Mouse (Mus musculus) brown adipose tissue, adult 24 weeks (tissue): ENCODE data around the gene Sympk. TPM values are rescaled to one million over a fixed set of nuclear protein-coding genes. Genes with fewer than 3 reads are reported as not detected.

Experiments used
- H3K27ac ChIP-seq: fragments of 200-500 bp; replicated peaks from 2 replicates; pipeline ENCODE4 v1.5.1; 2012; ENCODE audit warnings: low read depth, mild to moderate bottlenecking, low read length
- H3K4me1 ChIP-seq: fragments of 200-500 bp; 2 replicates; pipeline ENCODE4 v1.6.1; 2012; ENCODE audit warnings: low read length, mixed read lengths; ENCODE audit not compliant: control insufficient read depth, insufficient read depth, insufficient read length
- H3K4me3 ChIP-seq: fragments of 200-500 bp; 2 replicates; pipeline ENCODE4 v1.5.1; 2012; ENCODE audit warnings: low read depth, mild to moderate bottlenecking, low read length, moderate library complexity; ENCODE audit not compliant: insufficient read depth
- polyA plus RNA-seq: library from polyadenylated mRNA; stranded (reverse); fragments of >200 nt; gene quantifications from 2 replicates; pipeline ENCODE4 v1.2.4, GENCODE M21; 2012; ENCODE audit not compliant: missing spikeins, insufficient read depth, insufficient read length

Sympk gene
- polyA plus RNA-seq, 1 experiment: 28.1 TPM

GRCm38 (mm10) chr7:19002115-19002514 lies 22.1 kb upstream of the Sympk start:
- Histone ChIP-seq H3K4me1 (peaks cover 11% of the 10 kb centered on the region), H3K27ac (peak overlapping the region; percentile 86; the same call in 1 of the 2 replicates), H3K4me3 (peak overlapping the region; percentile 65)

- Histone ChIP-seq H3K4me1 (peaks cover 11% of the 10 kb centered on the region), H3K27ac (peak overlapping the region; percentile 79), H3K4me3 (peak overlapping the region; percentile 65)
These were observed 21.2 kb upstream of the Sympk start for GRCm38 (mm10) chr7:19002848-19003498.

GRCm38 (mm10) chr7:19003902-19004630 lies 20.1 kb upstream of the Sympk start, which contains the start of gene Irf2bp1:
Gene Irf2bp1 (plus strand): TSS chr7:19004044.
- Histone ChIP-seq H3K4me1 (peaks cover 11% of the 10 kb centered on the region), H3K4me3 (peak within 1 kb of the TSS; percentile 93), H3K27ac (peak within 1 kb of the TSS; percentile 82)

GRCm38 (mm10) chr7:19004631-19005079 lies 19.5 kb upstream of the Sympk start:
- Histone ChIP-seq H3K4me3 (peak overlapping the region; percentile 93), H3K27ac (no peak overlapping the region), H3K4me1 (peaks cover 11% of the 10 kb centered on the region)

- peak overlapping the region; percentile 93; the same call in 1 of the 2 replicates for H3K4me3 ChIP-seq
These were observed 18.6 kb upstream of the Sympk start for GRCm38 (mm10) chr7:19005417-19006121.

GRCm38 (mm10) chr7:19006476-19006875 lies 17.7 kb upstream of the Sympk start:
- peaks cover 9% of the 10 kb centered on the region for H3K4me1 ChIP-seq
- H3K4me3 ChIP-seq: no peak overlapping the region
- no peak overlapping the region for H3K27ac ChIP-seq

More at GRCm38 (mm10) chr7:19005417-19006121, 18.6 kb upstream of the Sympk start:
- peaks cover 11% of the 10 kb centered on the region for H3K4me1 ChIP-seq
- H3K27ac ChIP-seq: no peak overlapping the region

- H3K4me3 ChIP-seq: no peak overlapping the region
- no peak overlapping the region for H3K27ac ChIP-seq
- peaks cover 6% of the 10 kb centered on the region for H3K4me1 ChIP-seq
These were observed 16.9 kb upstream of the Sympk start for GRCm38 (mm10) chr7:19007026-19007977.

- Histone ChIP-seq H3K27ac (no peak overlapping the region), H3K4me3 (no peak overlapping the region), H3K4me1 (no peaks in the 10 kb centered on the region)
These were observed 13.6 kb upstream of the Sympk start for GRCm38 (mm10) chr7:19010581-19010980.

- peak overlapping the region; percentile 51 for H3K4me3 ChIP-seq
- H3K27ac ChIP-seq: no peak overlapping the region
- H3K4me1 ChIP-seq: no peaks in the 10 kb centered on the region
These were observed 12.1 kb upstream of the Sympk start for GRCm38 (mm10) chr7:19012025-19012621.

- no peak overlapping the region for H3K4me3 ChIP-seq
- H3K4me1 ChIP-seq: no peaks in the 10 kb centered on the region
- H3K27ac ChIP-seq: no peak overlapping the region
These were observed 11.3 kb upstream of the Sympk start for GRCm38 (mm10) chr7:19012882-19013281.

- no peaks in the 10 kb centered on the region for H3K4me1 ChIP-seq
- no peak overlapping the region for H3K4me3 ChIP-seq
- H3K27ac ChIP-seq: no peak overlapping the region
These were observed 9.7 kb upstream of the Sympk start for GRCm38 (mm10) chr7:19014452-19014851.

- H3K4me3 ChIP-seq: no peak overlapping the region
- H3K27ac ChIP-seq: no peak overlapping the region
- H3K4me1 ChIP-seq: no peaks in the 10 kb centered on the region
These were observed 8.1 kb upstream of the Sympk start for GRCm38 (mm10) chr7:19016042-19016441.

GRCm38 (mm10) chr7:19017909-19018308 lies 6.3 kb upstream of the Sympk start:
- Histone ChIP-seq H3K4me3 (no peak overlapping the region), H3K27ac (no peak overlapping the region), H3K4me1 (no peaks in the 10 kb centered on the region)

GRCm38 (mm10) chr7:19021048-19021447 lies 3.1 kb upstream of the Sympk start:
- Histone ChIP-seq H3K4me1 (no peaks in the 10 kb centered on the region; the same call in 1 of the 2 replicates), H3K4me3 (no peak overlapping the region), H3K27ac (no peak overlapping the region)
